Mouse (Mus musculus) c-Kit-positive CD71-negative TER-119-negative erythroid progenitor cells, embryonic 14.5 days (primary cell): ENCODE results near the gene Klhl9.
"Not testable (repeated sequence)": the region's sequence is repeated elsewhere in the genome, so short reads cannot be mapped to it uniquely, and the experiment has no call there.

Source experiments
- DNase-seq: peaks from one replicate; pipeline ENCODE4 v3.0.0-alpha.2; 2013; ENCODE audit warnings: low read depth

Gene Klhl9

GRCm38 (mm10) chr4:88721791-88722721, at the start of gene Klhl9, which contains the start of gene Gm26566:
Klhl9 (minus strand) TSS chr4:88722465.
Gm26566 (plus strand) TSS chr4:88721805.
- peak; percentile 79 for DNase-seq

- not testable (repeated sequence) for DNase-seq
Observed at GRCm38 (mm10) chr4:88763384-88764018, 41.2 kb upstream of the Klhl9 start.

- DNase-seq, result not testable (repeated sequence)
Observed at GRCm38 (mm10) chr4:88762341-88762740, 40.1 kb upstream of the Klhl9 start.

- DNase-seq, result not testable (repeated sequence)
Observed at GRCm38 (mm10) chr4:88761776-88762175, 39.5 kb upstream of the Klhl9 start.

GRCm38 (mm10) chr4:88760431-88760830, 38.2 kb upstream of the Klhl9 start:
- DNase-seq, result not testable (repeated sequence)

GRCm38 (mm10) chr4:88759610-88760268, 37.5 kb upstream of the Klhl9 start, which contains the start of gene Gm13283:
Gm13283 (plus strand) TSS chr4:88760119.
- not testable (repeated sequence) for DNase-seq

- DNase-seq, result not testable (repeated sequence)
Observed at GRCm38 (mm10) chr4:88758751-88759150, 36.5 kb upstream of the Klhl9 start.

GRCm38 (mm10) chr4:88757628-88758031, 35.4 kb upstream of the Klhl9 start:
- DNase-seq, result not testable (repeated sequence)

GRCm38 (mm10) chr4:88756581-88757513, 34.6 kb upstream of the Klhl9 start:
- DNase-seq, result not testable (repeated sequence)

GRCm38 (mm10) chr4:88754818-88755340, 32.6 kb upstream of the Klhl9 start, which contains the start of gene Gm13271:
Gm13271 (plus strand) TSS chr4:88754868.
- not testable (repeated sequence) for DNase-seq

GRCm38 (mm10) chr4:88749926-88750325, 27.7 kb upstream of the Klhl9 start:
- no peak for DNase-seq

GRCm38 (mm10) chr4:88744207-88744606, 21.9 kb upstream of the Klhl9 start:
- DNase-seq, result no peak

- DNase-seq, result no peak
Observed at GRCm38 (mm10) chr4:88742771-88743371, 20.6 kb upstream of the Klhl9 start.

- no peak for DNase-seq
Observed at GRCm38 (mm10) chr4:88741426-88741825, 19.2 kb upstream of the Klhl9 start.

- no peak for DNase-seq
Observed at GRCm38 (mm10) chr4:88739036-88739435, 16.8 kb upstream of the Klhl9 start.

- peak; percentile 64 for DNase-seq
Observed at GRCm38 (mm10) chr4:88738480-88738879, 16.2 kb upstream of the Klhl9 start.

- no peak for DNase-seq
Observed at GRCm38 (mm10) chr4:88727324-88727723, 5.1 kb upstream of the Klhl9 start.

GRCm38 (mm10) chr4:88726727-88727126, 4.5 kb upstream of the Klhl9 start:
- no peak for DNase-seq

- DNase-seq, result no peak
Observed at GRCm38 (mm10) chr4:88723497-88724090, 1.3 kb upstream of the Klhl9 start.

GRCm38 (mm10) chr4:88718715-88719114, 3.5 kb downstream of the Klhl9 start:
- no peak for DNase-seq
